Mouse (Mus musculus): ENCODE measurements around the gene Clstn2.

The Clstn2 gene

GRCm38 (mm10) chr9:97953746-97954359 is 79.1 kb downstream of the Clstn2 start:
- no peak for DNase-seq (ENCODE audit: low read depth, low spot score)

DNA sequence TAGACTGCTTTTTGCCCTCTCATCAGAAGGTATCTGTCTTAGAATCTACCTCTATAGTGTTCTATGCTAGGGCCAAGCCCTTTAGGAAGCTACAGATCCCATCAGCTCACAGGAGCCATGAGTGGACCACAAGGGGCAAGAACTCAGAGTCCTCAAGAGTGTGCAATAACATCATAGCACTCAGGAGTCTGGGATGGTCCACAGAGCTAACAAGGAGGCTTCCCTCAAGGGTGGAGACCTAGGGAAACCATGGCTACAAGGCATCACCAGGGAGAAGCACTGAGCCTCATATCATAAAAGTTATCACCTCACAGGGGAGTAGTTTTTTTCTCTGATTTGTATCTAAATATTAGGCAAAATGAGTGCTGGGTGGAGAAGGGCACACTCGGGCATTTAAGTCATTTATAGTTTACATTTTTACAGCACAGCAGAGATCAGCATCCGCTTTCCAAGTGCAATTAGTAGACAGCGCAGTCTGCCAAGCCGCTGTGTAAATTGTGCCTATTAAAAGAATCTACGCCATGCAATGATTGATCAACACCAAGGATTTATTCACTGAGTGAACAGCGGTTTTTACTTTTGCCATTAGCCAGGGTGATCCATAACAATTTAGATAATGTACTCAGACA is 82.5 kb downstream of the Clstn2 start:
- DNase-seq (ENCODE audit: low read depth, low spot score) = no peak

DNA sequence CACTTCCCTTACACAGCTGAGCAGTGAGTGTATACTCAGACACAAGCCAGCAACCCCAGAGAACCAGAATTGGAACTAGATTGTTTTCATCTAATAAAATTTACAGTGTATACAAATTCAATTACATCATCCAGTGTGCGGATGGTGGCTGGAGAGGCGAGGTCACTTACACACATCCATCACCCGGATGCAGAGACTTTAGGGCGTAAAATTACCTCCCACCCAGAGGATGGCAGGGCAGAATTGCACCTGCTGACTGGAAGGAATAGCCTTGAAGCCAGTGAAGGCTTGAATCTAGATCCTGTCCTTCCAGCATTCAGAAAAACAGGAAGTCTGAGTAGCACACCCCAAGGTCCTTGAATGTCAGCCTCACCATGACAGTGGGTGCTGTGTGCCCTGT is 113.7 kb downstream of the Clstn2 start:
- DNase-seq (ENCODE audit: low read depth, low spot score) = no peak

GRCm38 (mm10) chr9:97891415-97891814 is 141.6 kb downstream of the Clstn2 start:
- no peak for DNase-seq (ENCODE audit: low read depth, low spot score)

- DNase-seq (ENCODE audit: low read depth, low spot score) = no peak
Measured at GRCm38 (mm10) chr9:97883336-97883735, 149.6 kb downstream of the Clstn2 start.

DNA sequence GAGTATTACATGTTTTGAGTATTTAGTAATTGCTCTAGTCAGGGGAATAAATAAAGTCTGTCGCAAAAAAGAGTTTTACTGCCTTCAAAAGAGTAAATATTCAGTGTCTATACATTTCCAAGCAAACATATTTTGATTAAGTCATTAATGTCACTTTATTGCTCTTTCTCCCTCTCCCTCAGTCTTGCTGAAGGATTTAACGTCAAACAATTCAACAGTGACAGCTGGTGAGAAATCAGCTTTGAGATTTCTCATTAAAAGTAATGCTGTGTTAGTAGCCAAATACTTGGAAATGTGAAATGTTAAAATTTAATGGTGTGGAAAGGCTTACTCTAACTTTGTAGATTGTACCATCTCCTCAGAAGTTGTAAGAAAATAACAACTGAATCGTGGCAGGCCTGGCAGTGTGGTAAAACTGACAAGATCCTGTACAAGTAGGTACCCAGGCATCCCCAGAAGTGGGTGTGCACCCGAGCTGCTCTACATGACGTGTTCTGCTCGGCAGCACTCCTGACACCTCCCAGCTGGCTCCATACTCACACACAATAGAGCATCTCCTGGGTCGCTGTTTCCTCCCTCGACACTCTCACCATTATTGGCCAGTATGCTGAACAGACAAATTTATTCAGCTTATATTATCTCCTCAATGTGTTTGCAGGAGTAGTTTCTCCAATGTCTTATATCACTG is 165.8 kb downstream of the Clstn2 start:
- no peak for DNase-seq (ENCODE audit: low read depth, low spot score)

- no peak for DNase-seq (ENCODE audit: low read depth, low spot score)
Measured at GRCm38 (mm10) chr9:97852859-97853258, 180.1 kb downstream of the Clstn2 start.

DNA sequence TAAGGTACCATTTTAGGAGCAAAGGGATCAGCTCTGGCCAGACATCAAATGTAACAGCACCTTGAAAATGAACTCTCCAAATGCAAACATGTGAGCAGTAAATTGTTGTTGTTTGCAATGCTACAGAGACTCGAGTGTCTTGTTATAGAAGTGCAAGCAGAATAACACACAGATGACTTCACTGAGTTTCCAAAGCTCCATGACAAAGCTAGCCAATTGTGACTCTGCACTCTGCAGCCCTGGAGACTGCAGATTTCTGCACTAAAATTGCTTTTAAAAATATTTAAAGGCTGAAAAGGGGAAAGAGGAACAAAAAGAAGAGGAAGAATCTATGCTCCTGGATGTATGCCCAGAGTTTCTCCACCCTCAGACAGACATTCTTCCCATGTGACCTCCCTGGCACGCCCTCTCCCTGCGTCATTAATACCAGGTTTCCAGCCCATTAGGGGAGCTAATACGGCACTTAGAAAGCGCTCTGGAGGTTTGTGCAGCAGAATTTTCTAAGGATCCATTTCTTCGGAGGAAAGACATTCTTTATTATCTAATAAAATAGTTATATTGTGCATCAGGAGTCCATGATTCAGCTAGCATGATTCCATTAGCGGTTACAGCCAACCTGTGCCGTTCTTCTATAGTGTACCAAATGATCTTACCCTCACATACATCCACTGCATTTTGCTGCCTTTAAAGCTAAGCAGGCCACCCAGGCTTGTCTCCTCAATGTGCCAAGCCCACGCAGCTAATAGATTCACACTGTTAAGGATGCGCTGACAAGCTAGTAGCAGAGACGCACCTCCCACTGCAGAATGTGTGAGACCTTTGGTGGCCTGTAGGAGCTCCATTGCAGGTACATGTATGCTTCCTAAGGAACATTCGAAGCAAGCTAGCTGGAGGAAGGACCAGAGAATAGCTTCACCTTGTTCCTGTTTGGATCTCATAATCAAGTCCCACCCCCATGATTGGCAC is 184.8 kb downstream of the Clstn2 start:
- DNase-seq (ENCODE audit: low read depth, low spot score) = no peak

DNA sequence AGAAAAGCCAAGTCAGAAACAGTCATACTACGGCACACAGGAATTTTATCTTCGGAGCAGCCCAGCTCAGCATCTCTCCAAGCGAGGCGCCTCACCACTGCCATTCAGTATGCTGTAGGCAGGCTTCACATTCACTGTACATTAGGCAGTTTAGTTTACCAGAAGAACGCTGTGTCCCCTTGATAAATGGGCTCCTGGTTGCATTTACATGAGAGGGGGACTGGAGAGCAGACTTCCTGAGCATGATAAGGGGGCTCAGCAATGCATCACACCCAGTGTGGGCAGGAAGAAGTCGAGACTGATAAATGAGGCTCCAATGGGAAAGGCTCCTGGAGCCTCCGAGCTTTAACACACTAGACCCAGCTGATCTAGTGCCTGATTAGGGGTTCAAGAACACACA is 190.9 kb downstream of the Clstn2 start:
- no peak for DNase-seq (ENCODE audit: low read depth, low spot score)

DNA sequence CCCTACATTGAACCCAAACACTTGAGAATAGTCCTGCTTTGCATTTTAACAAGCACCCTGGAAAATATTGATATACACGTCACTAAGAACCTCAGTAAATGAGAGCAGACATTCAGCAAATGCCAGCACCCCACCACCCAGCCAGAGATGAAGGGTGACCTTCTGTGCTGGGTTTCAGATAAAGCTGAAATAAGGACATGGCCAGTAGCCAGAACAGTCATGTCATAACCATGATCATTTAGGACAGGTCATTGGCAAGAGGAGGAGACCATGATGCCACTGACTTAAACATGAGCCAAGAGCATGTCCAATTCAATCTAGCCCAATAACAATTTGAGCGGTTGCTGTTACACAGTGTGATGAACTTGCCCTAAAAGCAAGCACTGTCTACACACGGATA is 201.8 kb downstream of the Clstn2 start:
- no peak for DNase-seq (ENCODE audit: low read depth, low spot score)

DNA sequence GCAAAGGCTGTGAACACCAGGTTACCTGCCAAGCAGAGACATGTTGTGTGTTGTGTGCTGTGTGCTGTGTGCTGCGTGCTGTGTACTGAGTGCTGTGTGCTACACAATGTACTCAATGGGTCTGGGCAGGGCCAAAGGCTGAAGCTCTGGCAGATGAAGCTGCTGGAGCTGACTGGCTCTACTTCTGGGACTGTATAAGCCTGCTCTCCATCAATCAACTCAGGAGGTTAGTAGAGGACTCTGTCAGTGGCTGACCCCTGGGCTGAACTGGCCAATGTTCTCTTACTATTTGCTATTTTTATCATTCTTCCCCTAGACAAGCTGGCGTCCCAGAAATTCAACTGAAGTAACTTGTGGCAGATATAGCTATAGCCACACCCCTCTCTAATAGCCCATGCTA is 203.1 kb downstream of the Clstn2 start:
- DNase-seq (ENCODE audit: low read depth, low spot score) = no peak

DNA sequence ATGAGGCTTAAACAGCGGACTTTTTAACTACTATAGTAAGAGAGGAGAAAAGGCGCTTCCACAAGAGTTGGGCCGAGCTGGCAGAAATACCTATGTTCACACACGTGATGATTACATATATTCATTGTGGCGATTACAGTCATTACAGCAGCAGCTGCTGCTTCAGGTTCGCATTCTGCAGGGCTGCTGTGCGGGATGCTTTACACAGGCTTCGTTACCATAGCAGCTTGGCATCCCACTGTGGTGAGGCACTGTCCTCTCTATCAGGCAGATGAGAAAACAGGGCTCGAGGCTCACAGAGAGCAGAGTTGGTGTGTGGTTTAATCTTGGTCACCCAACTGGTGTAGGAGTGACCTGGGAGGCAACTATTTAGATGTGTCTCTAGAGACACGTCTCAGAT is 205.3 kb downstream of the Clstn2 start:
- no peak for DNase-seq (ENCODE audit: low read depth, low spot score)

- no peak for DNase-seq (ENCODE audit: low read depth, low spot score)
Measured at GRCm38 (mm10) chr9:97826077-97826947, 206.7 kb downstream of the Clstn2 start.

DNA sequence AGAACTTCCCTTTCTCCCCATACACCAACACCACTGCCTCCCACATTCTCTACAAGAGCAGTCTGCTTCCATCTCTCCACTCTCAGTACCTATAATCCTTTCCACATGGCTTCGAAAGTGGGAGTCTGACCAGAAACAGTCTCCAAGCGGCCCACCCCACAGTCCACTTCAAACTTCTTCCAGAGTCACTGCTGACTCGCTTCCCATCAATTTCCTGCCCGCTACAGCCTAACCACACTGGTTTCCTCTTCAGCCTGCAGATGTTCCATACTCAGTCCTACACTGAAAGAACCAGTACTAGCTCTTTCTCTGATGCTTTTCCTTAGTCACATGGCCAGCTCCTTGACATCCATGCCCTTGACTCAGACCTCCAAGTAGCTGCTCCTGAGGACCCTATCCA is 215.9 kb downstream of the Clstn2 start:
- DNase-seq (ENCODE audit: low read depth, low spot score) = no peak

GRCm38 (mm10) chr9:97816143-97816805 is 216.7 kb downstream of the Clstn2 start:
- no peak for DNase-seq (ENCODE audit: low read depth, low spot score)

DNA sequence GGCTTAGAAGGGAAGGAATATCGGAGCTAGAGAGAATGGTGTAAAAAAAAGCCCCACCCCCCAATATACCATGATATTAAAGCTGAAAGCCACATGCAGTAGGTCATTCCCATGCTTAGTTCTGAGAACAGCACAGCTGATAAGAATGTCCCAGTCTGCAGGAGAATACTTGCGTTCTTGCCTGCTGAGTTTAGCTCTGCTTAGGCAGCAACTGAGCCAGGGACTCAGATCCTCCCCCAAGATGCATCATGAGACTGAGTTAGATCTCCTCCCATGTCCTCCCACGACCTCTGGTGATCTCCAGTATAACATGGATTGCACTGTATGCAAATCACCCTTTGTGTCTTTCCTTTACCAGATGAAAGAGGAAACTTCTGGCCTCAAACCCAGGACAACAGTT is 219.8 kb downstream of the Clstn2 start:
- no peak for DNase-seq (ENCODE audit: low read depth, low spot score)

GRCm38 (mm10) chr9:97807031-97807430 is 225.9 kb downstream of the Clstn2 start:
- no peak for DNase-seq (ENCODE audit: low read depth, low spot score)

DNA sequence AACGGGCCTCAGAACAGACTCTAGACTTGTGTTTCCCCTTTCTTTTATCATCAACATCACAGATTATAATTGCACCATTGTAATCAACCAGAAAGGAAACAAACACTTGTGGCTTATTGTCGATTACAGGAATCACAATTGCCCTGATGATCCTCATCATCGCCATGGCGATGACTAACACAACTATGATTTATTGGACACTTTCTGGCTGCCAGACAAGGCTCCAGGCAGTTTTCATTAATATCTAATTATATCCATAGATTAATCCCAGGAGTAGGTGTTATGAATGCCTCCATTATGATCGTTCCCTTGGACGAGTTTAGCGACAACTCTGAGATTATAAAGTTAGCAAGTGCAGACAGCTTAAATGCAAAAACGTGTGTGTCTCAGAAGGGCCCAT is 239.3 kb downstream of the Clstn2 start:
- DNase-seq (ENCODE audit: low read depth, low spot score) = no peak

DNA sequence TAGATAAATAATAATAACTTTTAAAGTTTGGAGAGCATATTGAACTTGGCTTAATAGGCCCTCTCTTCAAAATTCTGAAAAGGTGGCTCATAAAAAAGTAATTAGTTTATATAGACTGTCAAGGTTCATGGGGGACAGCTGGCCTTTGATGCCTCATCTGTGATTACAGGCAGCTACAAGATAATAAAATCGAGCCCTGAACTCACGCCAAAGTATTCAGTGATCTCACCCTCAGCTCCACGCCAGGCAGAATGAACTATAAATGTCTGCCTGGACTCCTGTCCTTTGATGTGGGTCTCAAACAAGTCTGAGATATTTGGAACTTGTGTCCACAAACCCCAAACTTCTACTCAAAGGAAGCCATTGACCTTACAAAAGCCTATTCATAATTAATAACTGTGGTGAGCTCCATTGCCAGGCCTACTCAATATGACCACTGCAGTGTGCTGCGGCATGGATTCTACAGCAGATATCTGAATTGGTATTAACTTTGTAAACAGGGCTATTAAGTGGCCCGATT is 244.8 kb downstream of the Clstn2 start:
- no peak for DNase-seq (ENCODE audit: low read depth, low spot score)

GRCm38 (mm10) chr9:97780032-97780616 is 252.9 kb downstream of the Clstn2 start:
- no peak for DNase-seq (ENCODE audit: low read depth, low spot score)

Measured in CD4-positive helper T cell, adult 2 months (primary cell).